Mouse (Mus musculus): Measurements from ENCODE around the gene Ampd3. TPM values are rescaled to one million over a fixed set of nuclear protein-coding genes. Genes with fewer than 3 reads are reported as not detected.

Gene Ampd3
- polyA plus RNA-seq, 1 experiment from 2014 or later = 10.2 TPM

GRCm38 (mm10) chr7:110777146-110778001 lies 9.4 kb downstream of the Ampd3 start:
- no peak for ATAC-seq (replicated peaks; ENCODE audit: extremely low read depth, insufficient read depth, low FRiP score)
- H3K36me3 ChIP-seq (ENCODE audit: control insufficient read depth, insufficient read depth) = no peaks in the 10 kb centered on the region
- H3K4me3 ChIP-seq (ENCODE audit: low read length) = no peak overlapping the region
- no peaks in the 10 kb centered on the region for H3K9me3 ChIP-seq (replicated peaks; ENCODE audit: control insufficient read depth, low read length)
- H3K9ac ChIP-seq (ENCODE audit: low read length) = no peak overlapping the region
- no peak overlapping the region for H3K27ac ChIP-seq (ENCODE audit: low read length)
- WGBS = 86% methylated on average over 18 of the region's 18 CpGs
- peaks cover 33% of the 10 kb centered on the region for H3K4me1 ChIP-seq (ENCODE audit: control insufficient read depth, insufficient read depth, low read length)
- H3K4me2 ChIP-seq (ENCODE audit: low read depth, low read length) = no peak overlapping the region
- no peaks in the 10 kb centered on the region for H3K27me3 ChIP-seq (ENCODE audit: control insufficient read depth, insufficient read depth, low read length)

GRCm38 (mm10) chr7:110778933-110779332 lies 10.9 kb downstream of the Ampd3 start:
- H3K4me1 ChIP-seq (ENCODE audit: control insufficient read depth, insufficient read depth, low read length) = peaks cover 28% of the 10 kb centered on the region
- no peak for ATAC-seq (replicated peaks; ENCODE audit: extremely low read depth, insufficient read depth, low FRiP score)
- H3K27ac ChIP-seq (ENCODE audit: low read length) = no peak overlapping the region
- no peak overlapping the region for H3K9ac ChIP-seq (ENCODE audit: low read length)
- no peak overlapping the region for H3K4me2 ChIP-seq (ENCODE audit: low read depth, low read length)
- no peaks in the 10 kb centered on the region for H3K27me3 ChIP-seq (ENCODE audit: control insufficient read depth, insufficient read depth, low read length)
- no peak overlapping the region for H3K4me3 ChIP-seq (ENCODE audit: low read length)
- H3K36me3 ChIP-seq (ENCODE audit: control insufficient read depth, insufficient read depth) = no peaks in the 10 kb centered on the region
- H3K9me3 ChIP-seq (replicated peaks; ENCODE audit: control insufficient read depth, low read length) = no peaks in the 10 kb centered on the region
- WGBS = 88% methylated on average over 7 of the region's 7 CpGs

GRCm38 (mm10) chr7:110779605-110780111 lies 11.7 kb downstream of the Ampd3 start:
- WGBS = 88% methylated on average over 8 of the region's 8 CpGs
- Histone ChIP-seq H3K9me3 (replicated peaks; ENCODE audit: control insufficient read depth, low read length) (no peaks in the 10 kb centered on the region), H3K4me2 (ENCODE audit: low read depth, low read length) (no peak overlapping the region), H3K36me3 (ENCODE audit: control insufficient read depth, insufficient read depth) (no peaks in the 10 kb centered on the region), H3K9ac (ENCODE audit: low read length) (no peak overlapping the region), H3K27me3 (ENCODE audit: control insufficient read depth, insufficient read depth, low read length) (no peaks in the 10 kb centered on the region), H3K27ac (ENCODE audit: low read length) (no peak overlapping the region), H3K4me1 (ENCODE audit: control insufficient read depth, insufficient read depth, low read length) (peaks cover 21% of the 10 kb centered on the region), H3K4me3 (ENCODE audit: low read length) (no peak overlapping the region)
- no peak for ATAC-seq (replicated peaks; ENCODE audit: extremely low read depth, insufficient read depth, low FRiP score)

- WGBS = 64% methylated on average over 4 of the region's 4 CpGs
- H3K27ac ChIP-seq (ENCODE audit: low read length) = no peak overlapping the region
- H3K9ac ChIP-seq (ENCODE audit: low read length) = no peak overlapping the region
- no peak for ATAC-seq (replicated peaks; ENCODE audit: extremely low read depth, insufficient read depth, low FRiP score)
- peaks cover 18% of the 10 kb centered on the region for H3K4me1 ChIP-seq (ENCODE audit: control insufficient read depth, insufficient read depth, low read length)
- H3K36me3 ChIP-seq (ENCODE audit: control insufficient read depth, insufficient read depth) = no peaks in the 10 kb centered on the region
- no peak overlapping the region for H3K4me2 ChIP-seq (ENCODE audit: low read depth, low read length)
- no peaks in the 10 kb centered on the region for H3K27me3 ChIP-seq (ENCODE audit: control insufficient read depth, insufficient read depth, low read length)
- no peak overlapping the region for H3K4me3 ChIP-seq (ENCODE audit: low read length)
- no peaks in the 10 kb centered on the region for H3K9me3 ChIP-seq (replicated peaks; ENCODE audit: control insufficient read depth, low read length)
These were observed 12.5 kb downstream of the Ampd3 start for GRCm38 (mm10) chr7:110780520-110780919.

GRCm38 (mm10) chr7:110781231-110781711 lies 13.3 kb downstream of the Ampd3 start:
- H3K4me2 ChIP-seq (ENCODE audit: low read depth, low read length) = no peak overlapping the region
- no peak overlapping the region for H3K27ac ChIP-seq (ENCODE audit: low read length)
- no peak overlapping the region for H3K4me3 ChIP-seq (ENCODE audit: low read length)
- no peak overlapping the region for H3K9ac ChIP-seq (ENCODE audit: low read length)
- no peaks in the 10 kb centered on the region for H3K9me3 ChIP-seq (replicated peaks; ENCODE audit: control insufficient read depth, low read length)
- no peak for ATAC-seq (replicated peaks; ENCODE audit: extremely low read depth, insufficient read depth, low FRiP score)
- H3K27me3 ChIP-seq (ENCODE audit: control insufficient read depth, insufficient read depth, low read length) = no peaks in the 10 kb centered on the region
- H3K36me3 ChIP-seq (ENCODE audit: control insufficient read depth, insufficient read depth) = no peaks in the 10 kb centered on the region
- peaks cover 18% of the 10 kb centered on the region for H3K4me1 ChIP-seq (ENCODE audit: control insufficient read depth, insufficient read depth, low read length)
- WGBS = 52% methylated on average over 2 of the region's 2 CpGs

GRCm38 (mm10) chr7:110782135-110782534 lies 14.1 kb downstream of the Ampd3 start:
- H3K4me3 ChIP-seq (ENCODE audit: low read length) = no peak overlapping the region
- H3K9ac ChIP-seq (ENCODE audit: low read length) = no peak overlapping the region
- no peaks in the 10 kb centered on the region for H3K9me3 ChIP-seq (replicated peaks; ENCODE audit: control insufficient read depth, low read length)
- no peaks in the 10 kb centered on the region for H3K27me3 ChIP-seq (ENCODE audit: control insufficient read depth, insufficient read depth, low read length)
- 37% methylated on average over 7 of the region's 7 CpGs for WGBS
- no peak overlapping the region for H3K4me2 ChIP-seq (ENCODE audit: low read depth, low read length)
- no peaks in the 10 kb centered on the region for H3K36me3 ChIP-seq (ENCODE audit: control insufficient read depth, insufficient read depth)
- ATAC-seq (replicated peaks; ENCODE audit: extremely low read depth, insufficient read depth, low FRiP score) = peak; percentile 53; the same call in 1 of the 2 replicates
- H3K4me1 ChIP-seq (ENCODE audit: control insufficient read depth, insufficient read depth, low read length) = peaks cover 18% of the 10 kb centered on the region
- H3K27ac ChIP-seq (ENCODE audit: low read length) = no peak overlapping the region

GRCm38 (mm10) chr7:110782845-110783478 lies 15.0 kb downstream of the Ampd3 start:
- H3K4me1 ChIP-seq (ENCODE audit: control insufficient read depth, insufficient read depth, low read length) = peaks cover 18% of the 10 kb centered on the region
- H3K4me2 ChIP-seq (ENCODE audit: low read depth, low read length) = no peak overlapping the region
- 42% methylated on average over 10 of the region's 10 CpGs for WGBS
- no peak overlapping the region for H3K27ac ChIP-seq (ENCODE audit: low read length)
- H3K27me3 ChIP-seq (ENCODE audit: control insufficient read depth, insufficient read depth, low read length) = no peaks in the 10 kb centered on the region
- ATAC-seq (replicated peaks; ENCODE audit: extremely low read depth, insufficient read depth, low FRiP score) = no peak
- H3K9me3 ChIP-seq (replicated peaks; ENCODE audit: control insufficient read depth, low read length) = no peaks in the 10 kb centered on the region
- H3K4me3 ChIP-seq (ENCODE audit: low read length) = no peak overlapping the region
- H3K36me3 ChIP-seq (ENCODE audit: control insufficient read depth, insufficient read depth) = no peaks in the 10 kb centered on the region
- H3K9ac ChIP-seq (ENCODE audit: low read length) = no peak overlapping the region

GRCm38 (mm10) chr7:110784965-110785364 lies 17.0 kb downstream of the Ampd3 start:
- H3K9ac ChIP-seq (ENCODE audit: low read length) = no peak overlapping the region
- no peak overlapping the region for H3K27ac ChIP-seq (ENCODE audit: low read length)
- H3K4me3 ChIP-seq (ENCODE audit: low read length) = no peak overlapping the region
- WGBS = 60% methylated on average over 8 of the region's 8 CpGs
- no peak for ATAC-seq (replicated peaks; ENCODE audit: extremely low read depth, insufficient read depth, low FRiP score)
- no peaks in the 10 kb centered on the region for H3K36me3 ChIP-seq (ENCODE audit: control insufficient read depth, insufficient read depth)
- H3K9me3 ChIP-seq (replicated peaks; ENCODE audit: control insufficient read depth, low read length) = no peaks in the 10 kb centered on the region
- H3K4me1 ChIP-seq (ENCODE audit: control insufficient read depth, insufficient read depth, low read length) = peaks cover 18% of the 10 kb centered on the region
- no peaks in the 10 kb centered on the region for H3K27me3 ChIP-seq (ENCODE audit: control insufficient read depth, insufficient read depth, low read length)
- no peak overlapping the region for H3K4me2 ChIP-seq (ENCODE audit: low read depth, low read length)

- WGBS = 59% methylated on average over 3 of the region's 3 CpGs
- no peaks in the 10 kb centered on the region for H3K36me3 ChIP-seq (ENCODE audit: control insufficient read depth, insufficient read depth)
- peaks cover 18% of the 10 kb centered on the region for H3K4me1 ChIP-seq (ENCODE audit: control insufficient read depth, insufficient read depth, low read length)
- H3K4me3 ChIP-seq (ENCODE audit: low read length) = no peak overlapping the region
- H3K9me3 ChIP-seq (replicated peaks; ENCODE audit: control insufficient read depth, low read length) = no peaks in the 10 kb centered on the region
- H3K4me2 ChIP-seq (ENCODE audit: low read depth, low read length) = no peak overlapping the region
- no peak for ATAC-seq (replicated peaks; ENCODE audit: extremely low read depth, insufficient read depth, low FRiP score)
- no peak overlapping the region for H3K9ac ChIP-seq (ENCODE audit: low read length)
- no peak overlapping the region for H3K27ac ChIP-seq (ENCODE audit: low read length)
- H3K27me3 ChIP-seq (ENCODE audit: control insufficient read depth, insufficient read depth, low read length) = no peaks in the 10 kb centered on the region
These were observed 17.7 kb downstream of the Ampd3 start for GRCm38 (mm10) chr7:110785741-110786146.
